Mouse (Mus musculus) c-Kit-positive CD71-positive TER-119-positive erythroid progenitor cells, embryonic 14.5 days (primary cell): Measurements from ENCODE around the gene Cacna2d4.
"Not testable (repeated sequence)": the region's sequence is repeated elsewhere in the genome, so short reads cannot be mapped to it uniquely, and the experiment has no call there.

ENCODE experiments used
- DNase-seq: peaks from one replicate; pipeline ENCODE4 v3.0.0-alpha.2; 2013; ENCODE audit warnings: low spot score

Gene Cacna2d4

GRCm38 (mm10) chr6:119341409-119341808 is 105.1 kb downstream of the Cacna2d4 start:
- DNase-seq, result no peak

GRCm38 (mm10) chr6:119346257-119346656 is 109.9 kb downstream of the Cacna2d4 start:
- no peak for DNase-seq

GRCm38 (mm10) chr6:119347813-119348212 is 111.5 kb downstream of the Cacna2d4 start:
- DNase-seq, result no peak

GRCm38 (mm10) chr6:119348234-119348633 is 111.9 kb downstream of the Cacna2d4 start:
- DNase-seq, result peak; percentile 58

GRCm38 (mm10) chr6:119350703-119351198 is 114.4 kb downstream of the Cacna2d4 start:
- DNase-seq, result no peak

GRCm38 (mm10) chr6:119351656-119352055 is 115.3 kb downstream of the Cacna2d4 start:
- no peak for DNase-seq

- DNase-seq, result no peak
These were observed 116.2 kb downstream of the Cacna2d4 start for GRCm38 (mm10) chr6:119352501-119352900.

- no peak for DNase-seq
These were observed 121.8 kb downstream of the Cacna2d4 start for GRCm38 (mm10) chr6:119358020-119358571.

GRCm38 (mm10) chr6:119360250-119360649 is 123.9 kb downstream of the Cacna2d4 start:
- not testable (repeated sequence) for DNase-seq

- peak; percentile 78 for DNase-seq
These were observed 124.8 kb downstream of the Cacna2d4 start for GRCm38 (mm10) chr6:119360925-119361702.

GRCm38 (mm10) chr6:119363593-119363992 is 127.3 kb downstream of the Cacna2d4 start:
- no peak for DNase-seq

- not testable (repeated sequence) for DNase-seq
These were observed 130.5 kb downstream of the Cacna2d4 start for GRCm38 (mm10) chr6:119366800-119367199.

GRCm38 (mm10) chr6:119367382-119367781 is 131.1 kb downstream of the Cacna2d4 start:
- DNase-seq, result no peak

- no peak for DNase-seq
These were observed 135.3 kb downstream of the Cacna2d4 start for GRCm38 (mm10) chr6:119371624-119372023.

- DNase-seq, result no peak
These were observed 135.9 kb downstream of the Cacna2d4 start for GRCm38 (mm10) chr6:119372237-119372636.

GRCm38 (mm10) chr6:119373000-119373705 is 136.8 kb downstream of the Cacna2d4 start:
- no peak for DNase-seq

- DNase-seq, result no peak
These were observed 138.7 kb downstream of the Cacna2d4 start for GRCm38 (mm10) chr6:119375035-119375434.

GRCm38 (mm10) chr6:119377613-119378012 is 141.3 kb downstream of the Cacna2d4 start:
- DNase-seq, result no peak

GRCm38 (mm10) chr6:119378631-119379030 is 142.3 kb downstream of the Cacna2d4 start:
- DNase-seq, result no peak

GRCm38 (mm10) chr6:119385668-119386067 is 149.3 kb downstream of the Cacna2d4 start:
- no peak for DNase-seq

GRCm38 (mm10) chr6:119386421-119386820 is 150.1 kb downstream of the Cacna2d4 start:
- no peak for DNase-seq

GRCm38 (mm10) chr6:119386821-119387220 is 150.5 kb downstream of the Cacna2d4 start:
- no peak for DNase-seq
